Comparison of ENCODE assay signal across 12 mouse cellular contexts in the genomic region with DNA sequence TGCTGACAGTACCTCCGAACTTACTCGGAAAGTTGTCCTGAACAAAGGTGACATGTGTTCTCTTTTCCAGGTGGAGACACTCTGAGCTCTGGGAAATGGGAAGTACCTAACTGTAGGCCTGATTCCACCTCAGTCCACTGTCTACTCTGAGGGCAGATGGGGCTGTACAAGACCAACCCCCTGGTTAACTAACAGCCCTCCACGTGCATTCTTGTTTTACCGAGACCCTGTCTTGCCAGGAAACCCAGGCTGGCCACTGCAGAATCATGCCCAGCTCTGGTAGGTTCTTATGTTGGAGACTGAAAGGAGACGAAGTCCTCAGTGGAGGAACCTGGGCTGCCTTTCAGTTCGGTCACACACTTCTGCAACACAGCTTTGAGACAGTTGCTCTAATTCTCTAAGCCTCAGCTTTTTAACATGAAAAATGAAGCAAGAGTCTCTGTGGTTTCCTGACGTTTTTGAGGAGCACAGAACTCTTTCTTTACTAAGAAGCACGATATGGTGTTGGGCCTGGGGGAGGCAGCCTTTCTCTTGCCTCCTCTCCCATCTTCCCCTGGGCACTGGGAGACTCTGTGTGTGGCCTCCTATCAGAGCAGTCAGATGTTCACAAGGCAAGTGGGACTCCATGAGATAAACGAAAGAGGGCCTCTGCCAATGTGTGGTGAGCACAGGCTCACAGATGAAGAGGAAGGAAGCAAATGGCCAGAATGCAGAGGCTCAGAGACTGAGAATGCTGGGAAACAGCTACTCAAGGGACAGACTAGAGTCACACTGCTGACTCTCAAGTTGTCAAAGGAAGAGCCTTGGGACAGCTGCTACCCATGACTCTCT. TPM values are rescaled to one million over a fixed set of nuclear protein-coding genes. Genes with fewer than 3 reads are reported as not detected.
DNase-seq lines count a peak whose midpoint lies in the region; ATAC-seq lines count a peak whose summit lies in the region.
"Had no signal": no experiment of that assay in that cellular context is flagged by ENCODE, and none has a peak within 500 bp of the region (broad histone marks: within the 10 kb centered on the region; RNA-seq: fewer than 3 reads in every experiment).

No protein-coding gene starts in this region.

- 65% methylated on average over 9 of the region's 9 CpGs for WGBS in heart, embryonic 11.5 days (ENCODE audit: insufficient replicate concordance)

- intact Hi-C loops in heart, postnatal 14 days (cut with DNase I), result loop anchor here (5.0 kb wide), 1 partner anchor 75 kb away; no protein-coding TSS in a partner anchor

- H3K4me3 ChIP-seq in heart, embryonic 11.5 days (ENCODE audit: low read depth, low read length), result no peak overlapping the region
- peak overlapping the region; percentile 61 for H3K4me3 ChIP-seq in erythroblast, embryonic 14.5 days (replicated peaks)
- H3K4me3 ChIP-seq: embryonic facial prominence, embryonic 15.5 days; neural tube, embryonic 13.5 days had no signal

- no peaks in the 10 kb centered on the region for H3K27me3 ChIP-seq in heart, embryonic 11.5 days (ENCODE audit: control insufficient read depth, insufficient read depth, low read length)
- H3K27me3 ChIP-seq in erythroblast, embryonic 14.5 days (ENCODE audit: control insufficient read depth), result no peaks in the 10 kb centered on the region
- H3K27me3 ChIP-seq: CH12.LX; embryonic facial prominence, embryonic 15.5 days; neural tube, embryonic 13.5 days had no signal

- H3K9me3 ChIP-seq in heart, embryonic 11.5 days (replicated peaks; ENCODE audit: control insufficient read depth, low read length), result no peaks in the 10 kb centered on the region
- no peaks in the 10 kb centered on the region; the same call in 1 of the 2 replicates for H3K9me3 ChIP-seq in erythroblast, embryonic 14.5 days (ENCODE audit: control insufficient read depth, low read length)
- H3K9me3 ChIP-seq: neural tube, embryonic 13.5 days had no signal

- no peak for DNase-seq in heart, postnatal 14 days
- peak; percentile 34 for DNase-seq in CD4-positive helper T cell, adult 2 months (ENCODE audit: low read depth, low spot score)
- no peak for DNase-seq in Muller cell, postnatal 12 days (ENCODE audit: inconsistent ontology term)
- DNase-seq in urinary bladder, adult 2 months (ENCODE audit: low spot score), result no peak
- no peak for DNase-seq in embryo, embryonic 10.5 days (ENCODE audit: low spot score)
- DNase-seq: adrenal gland, postnatal 14 days had no signal

- no peaks in the 10 kb centered on the region for H3K36me3 ChIP-seq in heart, embryonic 11.5 days (ENCODE audit: control insufficient read depth, insufficient read depth, low read length)
- H3K36me3 ChIP-seq in erythroblast, embryonic 14.5 days (ENCODE audit: control insufficient read depth), result peaks cover 94% of the 10 kb centered on the region

- peak; percentile 86 for ATAC-seq in heart, embryonic 11.5 days (replicated peaks; ENCODE audit: insufficient number of reproducible peaks, low FRiP score, low TSS enrichment)
- ATAC-seq in megakaryocyte progenitor cell, adult 5-6 weeks (replicated peaks; ENCODE audit: poor library complexity), result peak; percentile 50

- H3K27ac ChIP-seq in heart, embryonic 11.5 days (ENCODE audit: low read depth, low read length), result peak overlapping the region; percentile 79
- H3K27ac ChIP-seq: embryonic facial prominence, embryonic 15.5 days; neural tube, embryonic 13.5 days had no signal

- H3K4me2 ChIP-seq in heart, embryonic 11.5 days, result no peak overlapping the region; the same call in 1 of the 2 replicates
- H3K4me2 ChIP-seq: embryonic facial prominence, embryonic 15.5 days; neural tube, embryonic 13.5 days had no signal

- H3K9ac ChIP-seq in heart, embryonic 11.5 days (ENCODE audit: low read depth, low read length), result peak overlapping the region; percentile 36; the same call in 1 of the 2 replicates
- H3K9ac ChIP-seq: embryonic facial prominence, embryonic 15.5 days; neural tube, embryonic 13.5 days had no signal

- H3K4me1 ChIP-seq in heart, embryonic 11.5 days (ENCODE audit: control insufficient read depth, insufficient read depth, low read length), result peaks cover 16% of the 10 kb centered on the region
- peaks cover 96% of the 10 kb centered on the region for H3K4me1 ChIP-seq in erythroblast, embryonic 14.5 days (ENCODE audit: control insufficient read depth)
- H3K4me1 ChIP-seq: embryonic facial prominence, embryonic 15.5 days; neural tube, embryonic 13.5 days had no signal

RNA-seq across cellular contexts. Expression of gene Tbc1d2b, which starts 33.2 kb away (rescaled TPM):
- polyA plus RNA-seq in heart, embryonic 11.5 days (2014; fragmentation: Nextera tagmentation; extraction: Ambion mirVana), result 6.3 and 6.7 TPM in 2 replicates
- 10 to 100 TPM; 14.6 to 16.7 TPM for total RNA-seq in heart, postnatal 14 days (2021)
- 1.8 and 2.0 TPM in 2 replicates for polyA plus RNA-seq in erythroblast, embryonic 14.5 days (2012)
- total RNA-seq in megakaryocyte progenitor cell, adult 5-6 weeks (2015), result 49.8 and 51.4 TPM in 2 replicates
- total RNA-seq in megakaryocyte progenitor cell, adult 5-6 weeks (2017), result 46.2 and 56.7 TPM in 2 replicates
- polyA plus RNA-seq in urinary bladder, adult 2 months (2012; rRNA removed), result 43.5 and 47.9 TPM in 2 replicates
